Mouse (Mus musculus) effector memory CD4-positive, alpha-beta T cell, adult 5 months (primary cell): ENCODE results near the gene Gm10959. TPM values are rescaled to one million over a fixed set of nuclear protein-coding genes. Genes with fewer than 3 reads are reported as not detected.

ENCODE experiments used
- polyA plus RNA-seq: library from polyadenylated mRNA; unstranded; fragments of 100-300 nt; shearing (Covaris generic); gene quantifications from one replicate; pipeline ENCODE4 v1.2.1, GENCODE M21; 2017

Gene Gm10959
- polyA plus RNA-seq = not detected

DNA sequence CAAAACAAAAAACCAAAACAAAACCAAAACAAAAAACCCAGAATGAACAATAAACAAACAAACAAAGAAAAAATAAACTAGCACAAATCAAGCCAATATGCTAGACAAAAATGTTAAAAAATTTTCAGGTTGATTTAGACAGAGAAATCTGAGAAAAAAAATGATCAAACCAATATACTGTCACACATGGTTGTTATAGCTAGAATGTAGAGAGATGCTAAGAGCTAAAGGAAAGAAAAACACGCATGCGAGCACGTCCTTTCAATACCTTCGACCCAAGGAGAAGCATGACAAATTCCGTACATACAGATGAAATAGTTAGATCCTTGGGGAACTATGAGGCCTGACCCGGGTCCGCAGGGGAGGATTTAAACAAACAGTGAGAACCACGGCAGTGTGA lies at the start of gene Gm10959:
TSS of gene Gm10959 (minus strand) at position 101 of the 400 bp plus-strand sequence.

DNA sequence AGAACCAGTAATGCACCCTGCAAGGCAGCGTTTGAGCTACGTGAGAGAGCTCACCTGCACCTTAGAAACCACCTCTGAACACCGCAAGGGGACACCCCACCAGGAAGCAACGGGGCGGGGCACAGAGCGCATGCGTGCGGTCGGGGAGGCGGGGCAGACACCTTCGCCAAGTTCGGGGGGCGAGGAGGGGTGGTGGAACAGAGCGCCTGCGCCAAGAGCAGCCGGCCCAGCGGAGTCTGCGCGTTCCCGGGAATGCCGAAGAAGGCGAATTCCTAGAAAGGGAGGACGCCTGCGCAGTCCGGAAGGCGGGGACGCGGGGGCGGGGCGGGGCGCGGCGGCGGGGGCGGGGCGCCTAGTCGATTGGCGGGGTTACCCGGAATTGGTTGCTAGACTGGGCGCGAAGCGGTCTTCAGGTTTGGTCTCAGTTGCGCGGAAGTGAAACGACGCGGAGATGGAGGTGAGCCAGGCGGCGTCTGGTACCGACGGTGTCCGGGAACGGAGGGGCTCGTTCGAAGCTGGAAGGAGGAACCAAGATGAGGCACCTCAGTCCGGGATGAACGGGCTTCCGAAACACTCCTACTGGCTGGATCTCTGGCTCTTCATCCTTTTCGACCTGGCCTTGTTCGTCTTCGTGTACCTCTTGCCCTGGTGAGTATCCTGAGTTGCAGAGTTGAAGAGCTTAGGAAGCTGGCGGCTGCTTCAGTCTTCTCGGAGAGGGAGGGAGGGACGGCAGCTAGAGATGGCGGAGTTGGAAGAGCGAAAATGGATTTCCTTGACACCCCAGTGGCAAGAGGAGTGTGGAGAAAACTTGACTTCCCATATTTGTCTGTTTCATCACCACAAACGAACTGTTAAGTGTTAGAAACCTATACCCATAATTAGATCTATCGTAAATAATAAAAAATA lies 5.1 kb upstream of the Gm10959 start, which contains the start of gene 1810037I17Rik:
TSS of gene 1810037I17Rik (plus strand) at position 195 of the 906 bp plus-strand sequence.

DNA sequence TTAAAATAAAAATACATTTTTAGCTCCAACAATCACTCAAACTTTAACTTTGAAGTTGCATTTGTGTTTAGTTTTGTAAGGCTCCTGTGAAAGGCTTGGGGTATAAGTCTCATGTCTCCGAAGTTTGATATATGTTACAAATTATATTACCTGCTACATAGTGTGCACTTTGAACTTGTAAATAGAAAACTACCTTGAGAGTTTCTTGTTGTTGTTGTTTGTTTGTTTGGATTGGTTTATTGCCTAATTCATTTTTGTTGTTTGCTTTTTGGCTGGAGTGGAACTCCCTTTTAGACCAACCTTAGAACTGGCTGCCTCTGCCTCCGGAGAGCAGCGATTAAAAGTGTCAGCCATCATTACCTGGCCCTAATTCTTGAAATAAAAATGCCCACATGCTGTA lies 24.4 kb downstream of the Gm10959 start, which contains the start of gene Fabp2:
TSS of gene Fabp2 (plus strand) at position 301 of the 400 bp plus-strand sequence.

Other genes starting within 250 kb of the Gm10959 start
- gene Pde5a, start 190.4 kb downstream of the Gm10959 start, polyA plus RNA-seq = 0.14 TPM
- gene Fabp2, start 24.3 kb downstream of the Gm10959 start, polyA plus RNA-seq = not detected
- gene 1810037I17Rik, start 4.8 kb upstream of the Gm10959 start, polyA plus RNA-seq = 74.7 TPM
- 32.5 TPM for gene Usp53, start 65.2 kb upstream of the Gm10959 start, polyA plus RNA-seq
- not detected for gene Myoz2, start 115.7 kb upstream of the Gm10959 start, polyA plus RNA-seq